Mouse (Mus musculus): ENCODE measurements around the gene Fbxo3.
"Not testable (repeated sequence)": the region's sequence is repeated elsewhere in the genome, so short reads cannot be mapped to it uniquely, and the experiment has no call there.

The Fbxo3 gene

DNA sequence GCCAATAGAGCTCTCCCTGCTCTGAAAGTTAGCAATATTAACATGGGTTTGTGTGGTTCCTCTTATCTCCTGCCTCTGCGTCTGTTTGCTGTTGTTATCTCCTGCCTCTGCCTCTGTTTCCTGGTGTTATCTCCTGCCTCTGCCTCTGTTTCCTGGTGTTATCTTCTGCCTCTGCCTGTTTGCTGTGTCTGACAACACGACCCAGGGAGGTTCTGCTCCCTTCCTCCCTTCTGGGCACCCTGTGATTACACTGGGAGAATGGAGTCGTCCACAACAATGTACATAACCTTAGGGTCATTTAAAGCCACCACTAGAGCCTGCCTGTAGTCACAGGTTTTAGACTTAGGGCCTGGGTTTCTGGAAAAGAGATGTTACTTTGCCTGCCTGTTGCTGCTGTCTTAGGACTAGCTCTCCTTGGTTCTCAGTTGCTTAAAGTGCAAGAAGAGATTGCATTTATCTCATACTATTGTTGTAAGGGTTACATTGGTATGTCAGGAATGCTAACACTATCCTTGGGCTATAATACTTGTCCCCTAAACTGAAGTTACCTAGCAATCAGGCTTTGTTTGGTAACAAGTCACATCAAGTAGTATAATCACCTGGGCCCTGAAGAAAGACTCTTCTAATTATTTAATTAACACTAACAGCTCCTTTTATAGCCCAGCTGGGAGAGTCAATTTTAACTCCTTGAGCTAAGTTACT is 71.2 kb downstream of the Fbxo3 start:
- DNase-seq = no peak

DNA sequence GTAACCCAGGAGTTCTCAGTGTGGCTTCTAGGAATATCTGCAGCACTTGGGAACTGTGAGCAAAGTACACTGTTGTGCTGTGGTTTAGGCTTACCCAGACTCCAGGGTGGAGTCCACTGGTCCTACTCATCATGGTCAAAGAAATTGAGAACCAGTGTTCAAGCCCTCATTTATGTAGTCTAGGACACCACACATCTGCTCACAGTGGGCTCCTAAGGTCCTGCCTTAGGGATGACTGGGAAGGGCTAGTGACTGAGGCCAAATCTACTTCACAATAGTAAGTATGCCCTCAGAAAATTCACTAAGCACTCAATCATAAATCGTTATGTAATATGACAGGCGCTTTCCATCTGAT is 71.7 kb downstream of the Fbxo3 start:
- DNase-seq = no peak

GRCm38 (mm10) chr2:104099946-104100345 is 72.4 kb downstream of the Fbxo3 start:
- no peak for DNase-seq

GRCm38 (mm10) chr2:104104800-104105199 is 77.3 kb downstream of the Fbxo3 start:
- DNase-seq = no peak

GRCm38 (mm10) chr2:104109021-104109420 is 81.5 kb downstream of the Fbxo3 start:
- DNase-seq = not testable (repeated sequence)

- no peak for DNase-seq
These were observed 82.0 kb downstream of the Fbxo3 start for GRCm38 (mm10) chr2:104109528-104109927.

DNA sequence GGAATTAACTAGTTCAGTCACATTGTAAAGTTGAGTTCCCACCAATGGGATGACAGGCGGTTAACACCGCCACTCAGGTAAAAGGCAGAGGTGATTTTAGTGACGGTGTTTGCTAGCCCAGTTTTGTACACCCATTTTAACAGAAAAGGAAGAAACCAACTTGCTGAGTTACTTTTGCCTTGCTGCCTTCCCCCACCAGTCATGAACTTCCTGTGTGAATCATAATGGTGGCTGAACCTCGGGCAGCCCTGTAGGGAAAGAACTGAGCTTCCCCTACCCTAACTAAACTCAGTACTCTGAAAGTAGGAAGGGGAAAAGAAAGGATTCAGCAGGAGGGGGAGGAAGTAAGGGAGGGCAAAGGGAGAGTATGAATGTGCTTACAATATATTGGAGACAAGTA is 82.5 kb downstream of the Fbxo3 start:
- DNase-seq = no peak

GRCm38 (mm10) chr2:104111170-104111797 is 83.8 kb downstream of the Fbxo3 start:
- not testable (repeated sequence) for DNase-seq

All from thymus, postnatal 14 days (tissue).